Mouse (Mus musculus) kidney, adult 2 months (tissue): ENCODE measurements around the gene Gm49322. TPM values are rescaled to one million over a fixed set of nuclear protein-coding genes. Genes with fewer than 3 reads are reported as not detected.

Source experiments
- DNase-seq: peaks from one replicate; pipeline ENCODE4 v3.0.0; 2021
- H3K27ac ChIP-seq: fragments of 200-500 bp; 2 replicates; pipeline ENCODE4 v1.5.1; 2012; ENCODE audit warnings: low read depth, low read length, control low read depth, inconsistent platforms; ENCODE audit not compliant: insufficient read depth
- H3K27me3 ChIP-seq: fragments of 200-500 bp; replicated peaks from 2 replicates; pipeline ENCODE4 v1.6.1; 2012; ENCODE audit warnings: mild to moderate bottlenecking, moderate library complexity, low read length, inconsistent platforms; ENCODE audit not compliant: control insufficient read depth, insufficient read depth
- H3K36me3 ChIP-seq: fragments of 200-500 bp; 2 replicates; pipeline ENCODE4 v1.6.1; 2012; ENCODE audit warnings: mild to moderate bottlenecking, moderate library complexity, low read length, inconsistent platforms; ENCODE audit not compliant: control insufficient read depth, insufficient read depth
- H3K4me1 ChIP-seq: fragments of 200-500 bp; 2 replicates; pipeline ENCODE4 v1.6.1; 2011; ENCODE audit warnings: low read length; ENCODE audit not compliant: control insufficient read depth, insufficient read depth
- H3K4me3 ChIP-seq: fragments of 200-500 bp; 2 replicates; pipeline ENCODE4 v1.5.1; 2011; ENCODE audit warnings: mild to moderate bottlenecking, low read depth, low read length, control low read depth; ENCODE audit not compliant: insufficient read depth
- CTCF ChIP-seq: fragments of 200-500 bp; conservative IDR thresholded peaks from 2 replicates; pipeline ENCODE4 v1.5.1; 2011; ENCODE audit warnings: low read depth, mild to moderate bottlenecking, control low read depth, low read length, moderate library complexity, mixed read lengths; ENCODE audit not compliant: insufficient read depth, insufficient read length
- POLR2A ChIP-seq: fragments of 200-500 bp; IDR thresholded peaks from one replicate; pipeline ENCODE4 v1.6.1; 2011; ENCODE audit warnings: low read depth, low read length, control low read depth
- WGBS: fragments of 180-500 bp; shearing (Covaris S2); methylation state at CpG from one replicate; pipeline ENCODE4 v1.1.7; 2018; 5-methylcytosine and 5-hydroxymethylcytosine counted together
- polyA plus RNA-seq: library from polyadenylated mRNA; depleted of rRNA; stranded (reverse); fragments of >200 nt; gene quantifications from 2 replicates; pipeline ENCODE4 v1.2.3, GENCODE M21; 2012

Gm49322 gene
- polyA plus RNA-seq, 1 experiment, result 0.91 TPM

DNA sequence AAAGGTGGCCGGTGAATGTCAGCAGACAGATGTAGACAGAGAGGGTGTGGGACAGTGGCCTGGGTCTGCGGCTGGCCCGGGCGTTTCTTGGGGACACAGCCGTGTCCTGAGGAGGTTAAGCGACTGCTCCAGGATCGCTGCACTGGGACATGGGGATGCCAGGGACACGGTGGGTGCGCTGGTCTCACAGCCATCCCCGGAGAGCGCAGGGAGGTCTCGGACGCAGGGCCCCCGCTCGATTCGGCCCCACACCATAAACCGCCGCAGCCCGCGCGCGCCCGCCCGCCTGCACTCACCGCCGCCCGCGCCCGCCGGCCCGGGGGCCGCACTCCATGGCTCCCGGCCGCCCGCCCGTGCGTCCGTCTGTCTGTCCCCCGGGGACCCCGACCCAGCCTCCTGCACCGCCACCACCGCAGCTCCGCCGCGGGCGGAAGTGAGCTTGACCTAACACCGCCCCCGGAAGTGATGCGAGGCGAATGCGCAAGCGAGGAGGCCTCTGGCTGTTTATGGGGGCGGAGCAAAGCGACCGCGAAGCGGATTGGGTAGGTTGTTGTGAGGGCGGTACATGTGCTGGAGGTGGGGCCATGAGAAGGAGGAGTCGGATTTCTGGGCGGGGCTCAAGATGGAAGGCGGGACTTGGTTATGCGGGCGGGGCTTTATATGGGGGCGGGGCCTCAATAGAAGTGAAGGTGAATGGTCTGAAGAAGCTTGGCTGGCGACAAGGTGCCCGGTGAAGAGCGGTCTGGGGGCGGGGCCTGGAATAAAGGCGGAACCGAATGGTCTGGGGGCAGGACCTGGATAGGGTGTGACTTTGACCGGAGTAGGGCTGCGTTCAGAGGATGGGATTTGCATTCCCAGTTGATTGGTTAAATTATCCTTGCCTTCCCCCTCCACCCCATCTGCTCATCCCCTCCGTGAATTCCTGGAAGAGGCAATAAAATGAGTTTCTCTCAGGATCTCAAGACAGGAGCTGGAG lies 15.7 kb upstream of the Gm49322 start, which contains the start of gene Abhd17a:
Abhd17a (minus strand) TSS at position 463 of the 976 bp plus-strand sequence.
- under 1% methylated on average over 73 of the region's 73 CpGs for WGBS

DNA sequence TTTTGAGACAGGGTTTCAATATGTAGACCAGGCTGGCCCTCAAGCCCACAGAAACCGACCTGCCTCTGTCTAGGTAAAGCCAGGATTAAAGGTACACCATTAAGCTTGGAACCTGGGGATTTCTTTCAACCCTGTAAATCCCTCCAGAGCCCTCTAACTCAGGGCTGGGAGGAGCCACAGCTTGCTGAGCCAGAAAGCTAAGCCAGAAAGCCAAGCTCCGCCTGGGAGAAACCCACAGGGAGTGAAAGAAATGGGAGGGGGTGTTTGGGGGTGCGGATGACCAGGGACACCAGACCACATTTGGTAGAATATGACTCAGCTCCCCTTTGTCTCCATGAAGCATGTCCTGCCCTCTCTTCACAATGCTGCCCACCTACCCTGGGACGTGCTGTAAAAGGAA lies 9.5 kb upstream of the Gm49322 start:
- Histone ChIP-seq H3K4me3 (no peak overlapping the region), H3K27me3 (no peaks in the 10 kb centered on the region), H3K36me3 (no peaks in the 10 kb centered on the region), H3K27ac (no peak overlapping the region), H3K4me1 (no peaks in the 10 kb centered on the region)
- TF ChIP-seq POLR2A (no peak), CTCF (no peak)
- DNase-seq, result no peak
- WGBS, result 62% methylated on average over 4 of the region's 4 CpGs

More for the DNA sequence above, 15.7 kb upstream of the Gm49322 start, which contains the start of gene Abhd17a:
- TF ChIP-seq POLR2A (peak; percentile 48), CTCF (no peak)
- Histone ChIP-seq H3K4me3 (peak within 1 kb of the TSS; percentile 96), H3K4me1 (peaks cover 19% of the 10 kb centered on the region), H3K36me3 (no peaks in the 10 kb centered on the region), H3K27me3 (no peaks in the 10 kb centered on the region), H3K27ac (peak within 1 kb of the TSS; percentile 29)
- DNase-seq, result peak; percentile 99

GRCm38 (mm10) chr10:80602698-80603325 lies 3.0 kb upstream of the Gm49322 start, which contains the start of the genes Scamp4 and Adat3:
Gene Scamp4, plus strand, starts transcription at chr10:80602872.
Gene Adat3, plus strand, starts transcription at chr10:80602880.
- DNase-seq, result peak; percentile 97
- Histone ChIP-seq H3K4me3 (peak within 1 kb of the TSS; percentile 87), H3K4me1 (peaks cover 8% of the 10 kb centered on the region), H3K36me3 (no peaks in the 10 kb centered on the region), H3K27ac (peak within 1 kb of the TSS; percentile 67), H3K27me3 (no peaks in the 10 kb centered on the region)
- TF ChIP-seq POLR2A (no peak), CTCF (no peak)
- under 1% methylated on average over 54 of the region's 54 CpGs for WGBS

- peak overlapping the region; percentile 87 for H3K4me3 ChIP-seq
- TF ChIP-seq CTCF, result no peak
- no peak for TF ChIP-seq POLR2A
- 25% methylated on average over 7 of the region's 7 CpGs for WGBS
- peaks cover 8% of the 10 kb centered on the region for H3K4me1 ChIP-seq
- peak overlapping the region; percentile 67 for H3K27ac ChIP-seq
- no peaks in the 10 kb centered on the region for H3K27me3 ChIP-seq
- no peak for DNase-seq
- no peaks in the 10 kb centered on the region for H3K36me3 ChIP-seq
Observed at GRCm38 (mm10) chr10:80603364-80603763, 2.5 kb upstream of the Gm49322 start.

GRCm38 (mm10) chr10:80604001-80604509 lies 1.8 kb upstream of the Gm49322 start:
- no peak overlapping the region for H3K27ac ChIP-seq
- no peak overlapping the region for H3K4me3 ChIP-seq
- no peaks in the 10 kb centered on the region for H3K36me3 ChIP-seq
- WGBS, result 91% methylated on average over 7 of the region's 7 CpGs
- DNase-seq, result no peak
- no peaks in the 10 kb centered on the region for H3K27me3 ChIP-seq
- H3K4me1 ChIP-seq, result peaks cover 8% of the 10 kb centered on the region
- TF ChIP-seq POLR2A (no peak), CTCF (no peak)

DNA sequence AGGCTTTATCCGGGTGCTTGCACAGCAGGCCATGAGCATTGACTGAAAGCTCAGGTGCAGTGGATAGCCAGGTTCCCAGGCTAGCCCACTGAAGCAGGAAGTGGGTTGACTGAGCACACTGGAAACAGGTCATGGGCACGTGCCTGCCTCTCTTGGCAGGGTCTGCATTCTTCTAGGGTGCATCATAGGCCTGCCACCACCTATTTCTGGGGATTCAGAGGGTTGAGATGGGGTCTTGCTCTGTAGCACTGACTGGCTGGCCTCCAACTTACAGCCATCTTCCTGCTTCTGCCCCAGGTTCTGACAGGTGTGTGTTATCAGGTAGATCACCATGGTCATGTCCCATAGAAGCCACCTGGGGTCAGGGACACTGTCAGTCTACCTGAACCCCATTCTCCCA lies 833 bp upstream of the Gm49322 start:
- Histone ChIP-seq H3K36me3 (no peaks in the 10 kb centered on the region), H3K27me3 (no peaks in the 10 kb centered on the region)
- 83% methylated on average over 2 of the region's 2 CpGs for WGBS

More for the DNA sequence above, 833 bp upstream of the Gm49322 start:
- TF ChIP-seq CTCF (no peak), POLR2A (no peak)
- Histone ChIP-seq H3K4me1 (peaks cover 8% of the 10 kb centered on the region), H3K4me3 (no peak overlapping the region), H3K27ac (no peak overlapping the region)
- DNase-seq, result no peak
